Mouse (Mus musculus) cortical plate, adult 2 months (tissue): ENCODE results near the gene Coq8a.
A peak's percentile ranks its signal among the peaks of the same experiment; 100 is the strongest.

ENCODE experiments used
- CTCF ChIP-seq: fragments of 200-500 bp; IDR thresholded peaks from 2 replicates; pipeline ENCODE4 v1.5.1; 2011; ENCODE audit warnings: mild to moderate bottlenecking, control low read depth, low read length; ENCODE audit not compliant: insufficient read depth; ENCODE audit errors: extremely low read depth
- POLR2A ChIP-seq: fragments of 200-500 bp; IDR thresholded peaks from 2 replicates; pipeline ENCODE4 v1.6.1; 2011; ENCODE audit warnings: mild to moderate bottlenecking, low read length, control low read depth; ENCODE audit not compliant: insufficient read depth; ENCODE audit errors: extremely low read depth

DNA sequence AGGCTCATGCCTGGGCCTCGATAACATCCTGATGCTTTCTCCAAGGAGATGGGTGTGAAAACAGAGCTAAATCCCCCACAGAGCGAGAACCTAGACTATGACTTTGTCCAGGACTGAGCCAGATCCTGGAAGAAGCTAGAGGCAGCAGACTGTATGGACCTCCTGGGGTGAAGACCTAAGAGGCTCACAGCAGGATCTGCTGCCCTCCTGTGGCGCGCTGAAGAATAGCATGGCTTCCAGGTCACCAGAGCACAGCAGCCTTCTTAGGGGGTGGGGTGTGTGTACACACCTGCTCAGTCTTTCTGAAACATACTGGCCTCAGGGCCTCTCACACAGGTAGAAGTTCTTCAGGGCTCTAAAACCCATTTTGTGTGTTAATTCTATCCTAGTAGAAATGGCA, 15.6 kb upstream of the Coq8a start:
- peak; percentile 96 for TF ChIP-seq CTCF
- TF ChIP-seq POLR2A: no peak
